Mouse (Mus musculus) lung, postnatal 0 days (tissue): Measurements from ENCODE around the gene Sult5a1.

Experiments
- CTCF ChIP-seq: IDR thresholded peaks from 2 replicates; pipeline ENCODE4 v1.5.1; 2016; ENCODE audit warnings: antibody characterized with exemption, mild to moderate bottlenecking
- EP300 ChIP-seq: IDR thresholded peaks from 2 replicates; pipeline ENCODE4 v1.6.1; 2016; ENCODE audit warnings: antibody characterized with exemption, mild to moderate bottlenecking, control low read depth

DNA sequence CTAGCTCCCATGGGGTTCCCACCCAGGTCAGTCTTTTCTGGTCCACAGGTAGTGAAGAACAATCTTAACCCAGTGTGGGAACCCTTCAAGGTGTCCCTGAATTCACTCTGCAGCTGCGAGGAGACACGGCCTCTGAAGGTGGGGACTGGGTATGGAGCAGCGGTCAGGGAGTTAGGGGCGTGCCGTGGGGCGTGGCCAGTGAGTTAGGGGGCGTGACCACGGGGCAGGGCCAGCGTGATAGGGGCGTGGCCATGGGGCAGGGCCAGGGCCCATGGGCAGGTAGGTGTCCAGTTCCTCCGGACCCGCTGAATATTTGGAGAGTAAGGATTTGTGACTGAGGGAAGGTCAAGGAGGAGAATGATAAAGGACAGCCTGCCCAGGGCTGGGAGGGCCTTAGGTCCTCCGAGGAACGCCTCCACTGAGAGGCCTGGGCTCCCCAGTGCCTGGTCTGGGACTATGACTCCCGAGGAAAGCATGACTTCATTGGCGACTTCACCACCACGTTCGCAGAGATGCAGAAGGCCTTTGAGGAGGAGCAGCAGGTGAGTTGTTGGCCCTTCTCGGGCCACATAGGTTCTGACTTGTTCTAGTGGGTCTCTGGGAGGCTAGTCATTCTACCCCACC is 31.8 kb downstream of the Sult5a1 start:
- TF ChIP-seq CTCF, result no peak
- TF ChIP-seq EP300, result no peak
